Mouse (Mus musculus) intestine, postnatal 0 days (tissue): ENCODE measurements around the gene Dynll1. TPM values are rescaled to one million over a fixed set of nuclear protein-coding genes. Genes with fewer than 3 reads are reported as not detected.

Experiments
- ATAC-seq: fragments of 200-750 bp; cut with Nextera tagmentation; 2 replicates; pipeline ENCODE4 v1.8.0; 2017; ENCODE audit warnings: mild to moderate bottlenecking, moderate TSS enrichment, moderate library complexity
- H3K27ac ChIP-seq: fragments of 300-500 bp; sonication (generic); 2 replicates; pipeline ENCODE4 v1.5.1; 2014; ENCODE audit warnings: mild to moderate bottlenecking, low read depth, low read length, moderate library complexity
- H3K27me3 ChIP-seq: fragments of 300-500 bp; sonication (generic); replicated peaks from 2 replicates; pipeline ENCODE4 v1.6.1; 2014; ENCODE audit warnings: low read length, mixed read lengths; ENCODE audit not compliant: control insufficient read depth, insufficient read depth
- H3K36me3 ChIP-seq: fragments of 300-500 bp; sonication (generic); 2 replicates; pipeline ENCODE4 v1.6.1; 2014; ENCODE audit warnings: mild to moderate bottlenecking, moderate library complexity; ENCODE audit not compliant: control insufficient read depth, insufficient read depth
- H3K4me1 ChIP-seq: fragments of 300-500 bp; sonication (generic); replicated peaks from 2 replicates; pipeline ENCODE4 v1.6.1; 2014; ENCODE audit warnings: antibody characterized with exemption, low read length, mixed read lengths; ENCODE audit not compliant: control insufficient read depth, insufficient read depth
- H3K4me2 ChIP-seq: fragments of 300-500 bp; sonication (generic); replicated peaks from 2 replicates; pipeline ENCODE4 v1.6.1; 2014; ENCODE audit warnings: low read depth, mild to moderate bottlenecking, moderate library complexity
- H3K4me3 ChIP-seq: fragments of 300-500 bp; sonication (generic); 2 replicates; pipeline ENCODE4 v1.5.1; 2014; ENCODE audit warnings: low read depth, low read length
- H3K9ac ChIP-seq: fragments of 300-500 bp; sonication (generic); 2 replicates; pipeline ENCODE4 v1.6.1; 2014; ENCODE audit warnings: mild to moderate bottlenecking, low read depth, low read length
- H3K9me3 ChIP-seq: fragments of 300-500 bp; sonication (generic); 2 replicates; pipeline ENCODE4 v1.6.1; 2016; ENCODE audit warnings: mixed run types; ENCODE audit not compliant: control insufficient read depth
- CTCF ChIP-seq: sonication (generic); IDR thresholded peaks from 2 replicates; pipeline ENCODE4 v1.5.1; 2016; ENCODE audit warnings: low read depth, mild to moderate bottlenecking, control low read depth, antibody characterized with exemption, moderate library complexity
- WGBS: fragments of 180-500 bp; shearing (Covaris S2); extraction: QIAGEN DNeasy Blood & Tissue Kit; methylation state at CpG from one replicate; pipeline ENCODE4 v1.1.7; 2014; 5-methylcytosine and 5-hydroxymethylcytosine counted together
- polyA plus RNA-seq: library from polyadenylated mRNA; unstranded; fragments of >200 nt; fragmentation: Nextera tagmentation; extraction: Ambion mirVana; gene quantifications from 2 replicates; pipeline ENCODE4 v1.2.1, GENCODE M21; 2015

Dynll1 gene
- polyA plus RNA-seq, 1 experiment from 2014 or later, result 539 TPM

- no peak overlapping the region for H3K9ac ChIP-seq
- no peaks in the 10 kb centered on the region for H3K9me3 ChIP-seq
- WGBS, result 55% methylated on average over 1 of the region's 1 CpGs
- H3K4me1 ChIP-seq, result no peaks in the 10 kb centered on the region
- no peak overlapping the region for H3K4me3 ChIP-seq
- TF ChIP-seq CTCF, result no peak
- no peak overlapping the region for H3K4me2 ChIP-seq
- no peak overlapping the region for H3K27ac ChIP-seq
- H3K27me3 ChIP-seq, result no peaks in the 10 kb centered on the region
- 0 out of 2 replicates have a peak, but pooled peaks have one; percentile 14 for ATAC-seq
- H3K36me3 ChIP-seq, result no peaks in the 10 kb centered on the region; the same call in 1 of the 2 replicates
Observed at GRCm38 (mm10) chr5:115278053-115278452, 22.7 kb downstream of the Dynll1 start.

DNA sequence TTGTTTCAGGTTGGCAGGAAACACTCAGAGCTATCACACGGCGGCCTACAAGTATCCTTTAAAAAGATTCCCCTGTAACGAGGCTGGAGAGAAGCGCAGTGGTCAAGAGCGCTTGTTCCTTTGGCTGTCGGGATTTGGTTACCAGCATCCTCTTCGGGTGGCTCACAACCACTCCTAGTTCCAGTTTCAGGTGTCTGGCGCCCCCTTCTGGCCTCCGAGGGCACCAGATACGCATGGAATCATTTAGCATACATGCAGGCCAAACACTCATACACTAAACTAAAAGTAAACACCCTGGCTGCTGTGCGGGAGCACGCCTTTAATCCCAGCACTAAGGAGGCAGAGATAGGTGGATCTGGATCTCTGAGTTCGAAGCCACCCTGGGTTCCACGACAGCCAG lies 24.8 kb downstream of the Dynll1 start:
- H3K36me3 ChIP-seq, result no peaks in the 10 kb centered on the region
- TF ChIP-seq CTCF, result peak; percentile 64
- no peak overlapping the region for H3K4me2 ChIP-seq
- no peaks in the 10 kb centered on the region for H3K9me3 ChIP-seq
- WGBS, result 42% methylated on average over 14 of the region's 14 CpGs
- no peaks in the 10 kb centered on the region for H3K27me3 ChIP-seq
- no peak overlapping the region for H3K9ac ChIP-seq
- ATAC-seq, result no peak
- no peak overlapping the region for H3K4me3 ChIP-seq
- H3K27ac ChIP-seq, result no peak overlapping the region
- H3K4me1 ChIP-seq, result no peaks in the 10 kb centered on the region

DNA sequence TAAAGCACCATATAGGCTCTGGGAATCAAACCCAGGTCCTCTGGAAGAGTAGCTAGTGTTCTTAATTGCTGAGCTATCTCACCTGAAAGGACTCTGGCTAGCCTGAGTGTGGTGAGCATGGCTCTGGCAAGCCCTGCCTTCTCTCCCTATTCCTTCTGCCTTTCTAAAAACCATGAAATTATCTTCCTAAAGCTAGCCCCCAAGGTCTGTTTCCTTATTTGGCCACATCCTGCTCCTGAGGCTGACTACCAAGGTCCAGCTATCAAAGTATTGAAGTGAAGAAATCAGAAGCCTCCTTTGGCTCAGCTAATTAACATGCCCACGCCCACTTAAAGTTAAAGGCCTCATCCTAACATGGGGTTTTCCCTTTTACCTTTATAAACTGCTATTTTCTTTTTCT lies 26.0 kb downstream of the Dynll1 start:
- Histone ChIP-seq H3K27ac (no peak overlapping the region), H3K9me3 (no peaks in the 10 kb centered on the region), H3K4me3 (no peak overlapping the region), H3K27me3 (no peaks in the 10 kb centered on the region), H3K4me2 (no peak overlapping the region), H3K9ac (no peak overlapping the region), H3K36me3 (no peaks in the 10 kb centered on the region), H3K4me1 (0 out of 2 replicates have a peak, but pooled peaks cover 4% of the 10 kb centered on the region)
- no peak for TF ChIP-seq CTCF
- ATAC-seq, result no peak
- WGBS, result 80% methylated on average over 1 of the region's 1 CpGs

- WGBS, result 65% methylated on average over 1 of the region's 1 CpGs
- 0 out of 2 replicates have a peak, but pooled peaks have one; percentile 28 for TF ChIP-seq CTCF
- Histone ChIP-seq H3K4me2 (no peak overlapping the region), H3K27me3 (no peaks in the 10 kb centered on the region), H3K4me1 (0 out of 2 replicates have a peak, but pooled peaks cover 6% of the 10 kb centered on the region), H3K4me3 (no peak overlapping the region), H3K27ac (no peak overlapping the region), H3K9me3 (no peaks in the 10 kb centered on the region), H3K9ac (no peak overlapping the region), H3K36me3 (no peaks in the 10 kb centered on the region)
- ATAC-seq, result no peak
Observed at GRCm38 (mm10) chr5:115274353-115274752, 26.4 kb downstream of the Dynll1 start.

GRCm38 (mm10) chr5:115273549-115274135 lies 27.2 kb downstream of the Dynll1 start:
- no peak for ATAC-seq
- Histone ChIP-seq H3K9ac (no peak overlapping the region), H3K9me3 (no peaks in the 10 kb centered on the region), H3K27ac (no peak overlapping the region), H3K36me3 (no peaks in the 10 kb centered on the region), H3K27me3 (no peaks in the 10 kb centered on the region), H3K4me2 (no peak overlapping the region), H3K4me1 (0 out of 2 replicates have a peak, but pooled peaks cover 6% of the 10 kb centered on the region), H3K4me3 (no peak overlapping the region)
- 74% methylated on average over 6 of the region's 6 CpGs for WGBS
- TF ChIP-seq CTCF, result no peak

GRCm38 (mm10) chr5:115272812-115273548 lies 27.8 kb downstream of the Dynll1 start, which contains the start of gene Rnf10:
Gene Rnf10, minus strand, starts transcription at chr5:115272898.
- TF ChIP-seq CTCF, result no peak
- 12% methylated on average over 26 of the region's 26 CpGs for WGBS
- Histone ChIP-seq H3K4me1 (0 out of 2 replicates have a peak, but pooled peaks cover 6% of the 10 kb centered on the region), H3K4me3 (peak within 1 kb of the TSS; percentile 97), H3K4me2 (peak within 1 kb of the TSS; percentile 81), H3K36me3 (no peaks in the 10 kb centered on the region), H3K27me3 (no peaks in the 10 kb centered on the region), H3K9ac (peak within 1 kb of the TSS; percentile 97), H3K9me3 (no peaks in the 10 kb centered on the region), H3K27ac (peak within 1 kb of the TSS; percentile 79)
- ATAC-seq, result peak; percentile 85
